Mouse (Mus musculus) mouse trophoblast stem cell (cell line): ENCODE data around the gene Gcnt2.

ENCODE experiments used
- in situ Hi-C, 2 experiments: fragments of 300-500 bp; cut with MseI, MboI; formaldehyde crosslinking; loops; 2 replicates in 1 of 2; 3 replicates in 1 of 2; pipeline ENCODE4 v1.15.1; 2025

The Gcnt2 gene

GRCm38 (mm10) chr13:40937586-40937985 lies 78.0 kb downstream of the Gcnt2 start:
- in situ Hi-C loops: no loop called here

GRCm38 (mm10) chr13:40938485-40939357 lies 79.2 kb downstream of the Gcnt2 start:
- in situ Hi-C loops: no loop called here

DNA sequence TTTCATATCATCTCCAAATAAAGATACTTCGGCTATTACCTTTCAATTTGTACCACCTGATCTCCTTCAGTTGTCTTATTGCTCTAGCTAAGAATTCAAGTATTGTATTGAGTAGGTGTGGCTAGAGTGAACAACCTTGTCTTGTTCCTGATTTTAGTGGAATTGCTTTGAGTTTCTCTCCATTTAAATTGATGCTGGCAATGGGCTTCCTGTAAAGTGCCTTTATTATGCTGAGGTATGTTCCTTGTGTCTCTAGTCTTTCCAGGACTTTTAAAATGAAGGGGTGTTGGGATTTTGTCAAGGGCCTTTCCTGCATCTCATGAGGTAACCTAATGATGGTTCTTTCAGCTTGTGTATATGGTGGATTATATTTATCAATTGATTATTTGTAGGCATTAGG lies 83.5 kb downstream of the Gcnt2 start:
- in situ Hi-C loops: no loop called here

GRCm38 (mm10) chr13:40943936-40944335 lies 84.4 kb downstream of the Gcnt2 start:
- in situ Hi-C loops: no loop called here

- in situ Hi-C loops: no loop called here
Observed at GRCm38 (mm10) chr13:40944346-40944745, 84.8 kb downstream of the Gcnt2 start.

DNA sequence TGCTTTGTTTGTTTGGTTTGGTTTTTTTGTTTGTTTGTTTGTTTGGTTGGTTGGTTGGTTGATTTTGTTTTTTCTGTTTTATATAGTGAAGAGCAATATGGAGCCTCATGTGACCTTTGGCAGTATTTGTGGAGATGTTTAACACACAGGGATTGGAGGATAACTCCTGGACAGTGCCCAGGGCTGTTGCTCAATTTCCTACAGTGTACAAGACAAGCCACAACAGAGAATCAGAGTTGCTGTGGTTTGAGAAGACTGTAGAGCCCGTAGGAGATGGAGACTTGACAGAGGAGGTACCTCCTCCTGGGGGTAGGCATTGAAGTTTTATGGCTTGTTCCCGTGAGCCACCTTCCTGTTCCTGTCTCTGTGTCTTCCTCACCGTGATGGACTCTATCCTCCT lies 87.0 kb downstream of the Gcnt2 start:
- in situ Hi-C loops: no loop called here

- in situ Hi-C loops: no loop called here
Observed at GRCm38 (mm10) chr13:40947538-40948205, 88.1 kb downstream of the Gcnt2 start.

DNA sequence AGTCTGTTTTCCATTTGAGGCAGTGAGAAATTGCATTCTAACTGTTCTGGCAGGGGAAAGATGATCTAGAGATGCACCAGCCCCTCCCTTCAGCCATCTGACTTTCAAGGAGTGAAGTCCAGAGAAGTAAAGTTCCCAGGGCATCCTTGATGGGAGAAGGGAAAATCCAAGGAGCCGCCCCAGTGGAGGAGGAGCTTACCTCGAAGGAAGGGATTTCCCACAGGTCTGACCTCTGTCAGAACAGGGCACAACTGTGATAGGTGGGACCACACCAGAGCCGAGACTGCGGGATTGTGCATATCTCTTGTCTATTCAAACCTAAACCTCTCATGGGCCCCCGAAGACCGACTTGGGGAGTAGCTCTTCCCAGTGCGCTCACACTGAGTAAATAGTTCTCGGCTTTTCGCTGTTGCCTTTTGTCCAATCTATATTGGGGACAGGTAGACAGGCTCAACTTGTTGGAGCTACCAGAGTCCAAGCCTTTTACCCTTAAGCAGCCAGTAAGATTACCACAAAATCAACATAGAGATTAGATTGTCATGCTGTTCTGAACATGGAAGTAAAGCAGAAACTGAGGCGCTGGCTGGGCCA lies 91.9 kb downstream of the Gcnt2 start:
- in situ Hi-C loops: no loop called here

GRCm38 (mm10) chr13:40953231-40953630 lies 93.7 kb downstream of the Gcnt2 start:
- in situ Hi-C loops: no loop called here

DNA sequence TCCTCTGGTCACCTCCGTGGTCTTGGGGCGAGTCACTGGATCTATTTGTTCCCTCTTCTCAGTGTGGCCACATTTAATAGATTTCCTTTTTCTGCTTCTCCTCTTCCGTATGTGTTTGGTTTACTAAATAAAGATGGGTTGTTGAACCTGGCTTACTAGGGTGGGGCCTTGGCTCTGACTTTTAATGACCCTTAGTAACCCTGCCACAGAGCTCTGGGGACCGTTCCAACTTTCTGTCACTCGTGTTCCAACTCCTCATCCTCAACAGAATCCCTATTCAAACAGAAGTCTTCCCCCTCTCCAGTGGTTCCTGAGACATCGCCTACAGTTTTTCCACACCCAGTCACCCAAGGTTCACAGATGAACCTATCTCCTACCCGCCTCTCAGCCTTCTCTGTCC lies 96.2 kb downstream of the Gcnt2 start:
- in situ Hi-C loops: no loop called here

- in situ Hi-C loops: no loop called here
Observed at GRCm38 (mm10) chr13:40967609-40968008, 108.1 kb downstream of the Gcnt2 start.

DNA sequence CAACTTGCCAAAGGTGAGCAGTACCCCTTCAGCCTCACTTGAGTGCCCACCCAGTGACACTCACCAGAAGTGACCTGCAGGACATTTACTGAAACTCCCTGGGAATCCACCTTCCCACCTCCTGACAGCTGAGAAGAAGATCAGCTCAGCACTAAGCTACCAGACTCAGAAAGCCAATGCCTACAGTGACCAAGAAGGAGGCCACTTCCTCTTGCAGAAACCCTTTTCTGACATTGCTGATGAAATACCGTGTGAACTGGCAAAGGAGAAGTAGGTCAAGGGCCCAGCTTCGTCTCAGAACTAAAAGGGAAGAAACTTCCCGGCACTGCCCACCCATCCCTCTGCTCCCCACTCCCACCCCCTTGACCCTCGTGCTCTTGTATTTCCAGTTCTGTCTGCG lies 109.0 kb downstream of the Gcnt2 start:
- in situ Hi-C loops: no loop called here

DNA sequence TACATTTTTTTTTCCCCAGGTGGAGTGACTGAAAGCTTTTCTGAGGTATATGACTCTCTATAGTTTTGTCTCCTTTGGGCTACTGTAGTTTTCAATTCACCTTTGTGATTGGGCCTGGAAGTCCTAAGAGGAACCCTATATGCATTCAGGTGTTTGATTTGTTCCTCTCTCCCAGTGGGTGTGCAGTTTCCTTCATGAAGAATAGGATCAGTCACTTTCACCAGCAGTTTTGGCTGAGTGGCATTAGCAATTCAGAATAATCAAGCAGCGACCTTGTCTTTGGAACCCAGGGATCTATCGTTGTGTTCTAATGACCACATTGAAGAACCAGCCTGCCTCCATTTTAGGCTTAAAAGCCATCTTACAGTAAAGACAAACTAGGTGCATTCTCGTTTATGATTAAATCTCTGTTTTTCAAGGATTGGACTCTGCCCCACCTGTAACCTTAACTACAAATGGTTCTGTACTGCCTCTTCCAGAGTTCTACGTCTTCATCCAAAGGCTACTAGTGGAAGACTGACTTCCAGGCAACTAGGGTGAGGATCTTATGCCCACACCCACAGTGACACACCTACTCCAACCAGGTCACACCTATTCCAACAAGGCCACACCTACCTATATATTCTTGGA lies 110.3 kb downstream of the Gcnt2 start:
- in situ Hi-C loops: loop anchor here (10.0 kb wide), 1 partner anchor 125 kb away; no protein-coding TSS in a partner anchor

DNA sequence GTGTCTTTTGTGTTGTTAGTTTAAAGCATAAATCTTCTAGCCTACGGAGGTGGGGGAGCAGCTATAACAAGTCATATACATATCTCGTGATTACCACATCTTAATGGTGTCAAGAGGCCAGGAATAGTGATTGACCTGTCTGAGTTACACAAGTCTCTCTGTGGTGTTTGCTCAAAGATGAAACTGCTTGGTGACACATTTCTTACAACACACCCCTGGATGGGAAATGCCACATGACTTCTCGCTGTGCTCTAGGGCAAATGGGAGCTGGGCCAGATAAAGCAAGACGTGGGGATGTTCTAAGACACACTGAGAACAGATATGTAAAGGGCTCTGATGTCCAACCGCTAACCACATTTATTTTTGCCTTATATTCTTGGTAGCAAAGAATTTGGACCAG lies 111.7 kb downstream of the Gcnt2 start:
- in situ Hi-C loops: loop anchor here (10.0 kb wide), 1 partner anchor 126 kb away; no protein-coding TSS in a partner anchor

DNA sequence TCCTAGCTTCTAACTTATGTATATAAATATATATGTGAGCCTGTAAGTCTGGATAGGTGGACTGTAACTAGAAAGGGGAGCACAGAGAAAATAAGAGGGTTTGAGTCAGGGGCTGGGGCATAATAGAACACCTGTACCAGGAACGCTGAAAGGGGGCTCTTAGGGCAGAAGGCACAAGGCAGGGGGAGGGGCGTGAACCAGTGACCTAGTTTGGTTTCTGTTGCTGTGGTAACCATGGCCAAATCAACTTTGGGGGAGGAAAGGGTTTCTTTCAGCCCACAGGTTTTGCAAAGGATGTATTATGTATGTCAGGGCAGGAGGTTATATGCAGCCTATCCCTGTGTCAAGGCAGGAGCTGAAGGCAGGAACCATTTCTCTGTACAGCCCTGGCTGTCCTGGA lies 112.3 kb downstream of the Gcnt2 start:
- in situ Hi-C loops: loop anchor here (10.0 kb wide), 1 partner anchor 127 kb away; no protein-coding TSS in a partner anchor

DNA sequence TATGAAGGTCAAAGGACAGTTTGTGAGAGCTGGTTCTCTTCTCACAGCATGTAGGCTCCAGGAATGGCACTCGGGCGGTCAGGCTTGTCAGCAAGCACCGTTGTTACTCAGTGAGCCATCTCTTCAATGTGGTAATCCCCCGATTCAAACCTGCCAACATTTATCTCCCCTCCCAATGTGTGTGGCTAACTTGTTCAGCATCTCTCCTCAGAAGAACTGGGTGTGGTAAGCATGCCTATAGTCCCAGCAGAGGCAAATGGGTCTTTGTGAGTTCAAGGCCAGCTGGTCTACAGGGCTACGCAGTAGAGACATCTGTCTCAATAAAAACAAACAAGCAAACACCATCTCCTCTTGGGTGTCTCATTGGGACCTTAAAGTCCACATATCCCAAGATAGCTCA lies 113.4 kb downstream of the Gcnt2 start:
- in situ Hi-C loops: loop anchor here (10.0 kb wide), 1 partner anchor 128 kb away; no protein-coding TSS in a partner anchor

DNA sequence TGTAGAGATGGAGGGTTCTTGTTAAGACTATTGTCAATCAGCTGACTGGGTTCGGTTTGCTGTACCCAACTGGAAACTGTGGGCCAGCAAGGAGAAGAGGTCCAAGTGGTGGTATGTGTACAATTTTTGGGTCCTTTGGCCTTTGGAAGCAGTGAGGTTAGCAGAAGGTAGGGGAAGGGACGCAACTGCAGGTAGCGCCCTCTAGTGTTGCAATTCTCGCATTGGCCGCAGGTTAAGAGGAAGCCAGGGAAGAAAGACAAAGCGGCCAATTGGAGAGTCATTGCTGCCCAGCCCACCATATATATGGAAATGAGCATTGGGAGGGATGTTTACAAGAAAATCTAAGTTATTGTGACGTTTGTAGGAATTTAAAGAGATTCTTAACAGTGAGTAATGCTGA lies 118.1 kb downstream of the Gcnt2 start:
- in situ Hi-C loops: loop anchor here (10.0 kb wide), 1 partner anchor 133 kb away; no protein-coding TSS in a partner anchor

DNA sequence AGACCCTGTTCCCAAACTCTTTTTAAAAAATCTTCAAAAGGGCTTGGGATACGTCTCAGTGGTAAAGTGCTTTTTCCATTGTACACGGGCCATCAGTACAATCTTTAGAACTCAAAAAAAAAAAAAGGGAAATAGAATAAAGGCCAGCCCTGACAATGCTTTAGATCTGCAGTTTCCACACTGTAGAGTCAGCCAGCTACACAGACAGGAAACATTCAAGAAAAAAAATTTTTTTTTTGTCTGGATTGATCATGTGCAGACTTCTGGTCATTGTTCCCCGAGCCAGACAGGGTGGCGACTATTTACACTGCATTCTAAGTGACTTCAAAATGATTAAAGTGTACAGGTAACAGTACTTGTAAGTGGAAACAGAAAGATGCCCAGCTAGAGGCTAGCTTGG lies 119.1 kb downstream of the Gcnt2 start:
- in situ Hi-C loops: loop anchor here (10.0 kb wide), 1 partner anchor 134 kb away; no protein-coding TSS in a partner anchor

DNA sequence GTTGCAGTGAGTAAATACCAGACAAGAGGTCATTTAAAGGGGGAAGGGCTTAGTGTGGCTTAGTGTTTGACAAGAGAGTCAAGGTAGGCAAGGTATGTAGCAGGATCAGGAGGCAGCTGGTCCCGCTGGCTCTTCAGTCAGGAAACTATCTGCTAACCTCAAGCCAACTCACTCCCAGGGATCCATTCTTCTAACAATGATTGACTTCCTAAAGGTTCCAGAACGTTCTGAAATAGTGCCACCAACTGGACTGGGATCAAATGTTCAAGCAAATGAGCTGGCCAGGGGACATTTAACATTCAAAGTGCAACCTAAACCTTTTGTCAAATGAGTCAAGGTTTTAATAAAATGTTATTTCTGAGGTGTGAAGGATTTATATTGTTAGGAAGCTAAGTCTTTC lies 119.8 kb downstream of the Gcnt2 start:
- in situ Hi-C loops: loop anchor here (10.0 kb wide), 1 partner anchor 135 kb away; no protein-coding TSS in a partner anchor

DNA sequence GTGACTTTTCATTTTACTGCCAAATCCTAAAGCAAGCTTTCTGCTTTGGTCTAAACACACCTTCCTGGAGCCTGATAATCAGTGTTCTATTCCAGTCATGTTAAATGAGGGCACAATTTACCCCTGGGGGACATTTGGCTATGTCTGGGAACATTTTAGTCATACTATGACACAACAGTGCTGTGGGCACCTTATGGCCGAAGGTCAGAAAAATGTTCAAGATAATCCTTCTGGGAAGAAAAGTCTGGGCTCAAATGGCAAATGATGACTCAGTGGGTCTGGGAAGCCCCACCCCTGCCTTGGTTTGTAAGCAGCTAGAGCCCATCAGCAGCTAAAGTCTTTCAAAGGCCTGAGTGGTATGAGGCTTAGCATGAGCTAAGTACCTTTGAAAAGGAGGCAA lies 123.2 kb downstream of the Gcnt2 start:
- in situ Hi-C loops: no loop called here

DNA sequence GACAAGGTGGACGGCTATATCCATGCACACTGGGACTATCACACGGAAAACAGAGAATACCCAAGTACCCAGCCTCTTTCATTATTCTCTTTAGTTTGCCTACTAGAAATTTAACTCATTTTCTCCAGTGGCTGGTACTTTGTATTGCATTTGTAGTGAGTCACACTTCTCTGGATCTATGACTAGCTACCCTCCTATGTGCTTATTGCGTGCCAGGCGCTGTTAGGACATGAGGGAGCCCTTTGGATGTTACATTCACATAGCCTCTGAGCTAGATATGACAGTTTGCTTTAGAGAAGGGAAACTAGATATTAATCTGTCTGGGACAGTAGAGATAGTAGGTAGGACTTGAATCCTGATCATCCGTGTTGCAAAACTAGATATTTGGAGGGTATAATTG lies 126.5 kb downstream of the Gcnt2 start:
- in situ Hi-C loops: no loop called here
